Mouse (Mus musculus) testis, adult 2 months (tissue): ENCODE results near the gene Igfbp5.

Experiments used
- CTCF ChIP-seq: fragments of 200-500 bp; IDR thresholded peaks from 2 replicates; pipeline ENCODE4 v1.5.1; 2012; ENCODE audit warnings: low read depth, mild to moderate bottlenecking, inconsistent platforms, low read length, moderate library complexity; ENCODE audit not compliant: control insufficient read depth, insufficient read depth, insufficient replicate concordance
- POLR2A ChIP-seq: fragments of 200-500 bp; IDR thresholded peaks from 2 replicates; pipeline ENCODE4 v1.6.1; 2012; ENCODE audit warnings: low read depth, mild to moderate bottlenecking, inconsistent platforms, low read length, moderate library complexity; ENCODE audit not compliant: control insufficient read depth

DNA sequence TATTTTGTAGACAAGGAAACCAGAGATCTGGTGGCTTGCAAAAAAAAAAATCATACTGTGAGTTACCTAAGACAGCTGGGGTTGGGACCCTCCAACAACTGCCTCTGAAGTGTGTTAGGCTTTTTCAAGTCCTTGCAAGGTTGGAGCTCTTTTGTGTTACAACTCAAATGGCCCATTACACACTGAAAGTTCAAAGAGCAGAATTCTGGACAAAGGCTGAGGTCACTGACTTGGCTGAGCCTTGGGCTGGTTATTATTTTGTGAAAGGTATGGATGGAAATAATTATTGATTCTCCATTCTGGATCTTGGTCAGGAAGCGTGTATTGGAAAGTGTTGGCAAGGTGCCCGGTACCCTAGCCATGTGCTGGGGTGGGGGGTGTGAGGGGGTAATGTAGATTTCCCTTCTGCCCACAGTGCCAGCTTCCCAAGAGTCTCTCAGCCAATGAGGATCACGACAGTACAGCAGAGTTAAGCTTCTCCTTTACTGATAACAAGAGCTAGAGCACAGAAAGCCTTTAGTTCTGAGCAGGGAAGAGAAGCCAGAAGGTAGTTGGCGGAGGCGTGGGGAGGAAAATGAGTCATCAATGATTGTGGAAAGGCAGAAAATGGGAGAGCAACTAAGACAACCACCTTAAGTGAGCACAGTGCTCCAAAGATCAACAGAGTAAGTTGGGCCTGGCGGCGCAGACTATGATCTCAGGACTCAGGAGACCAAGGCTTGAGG lies 64.6 kb downstream of the Igfbp5 start:
- TF ChIP-seq CTCF (no peak), POLR2A (no peak)
